Mouse (Mus musculus): ENCODE data around the gene Cmc2. TPM values are rescaled to one million over a fixed set of nuclear protein-coding genes. Genes with fewer than 3 reads are reported as not detected.

Cmc2 gene
- polyA plus RNA-seq, 1 experiment from 2014 or later = 113 TPM

- H3K4me2 ChIP-seq = peak overlapping the region; percentile 57
- WGBS (ENCODE audit: insufficient replicate concordance) = 29% methylated on average over 21 of the region's 21 CpGs
- no peaks in the 10 kb centered on the region for H3K9me3 ChIP-seq (replicated peaks; ENCODE audit: control insufficient read depth, low read length)
- peak overlapping the region; percentile 4; the same call in 1 of the 2 replicates for H3K4me3 ChIP-seq (ENCODE audit: low read depth, low read length)
- H3K27ac ChIP-seq (ENCODE audit: low read depth, low read length) = peak overlapping the region; percentile 73
- ATAC-seq (replicated peaks; ENCODE audit: insufficient number of reproducible peaks, low FRiP score, low TSS enrichment) = 0 out of 2 replicates have a peak, but pooled peaks have one; percentile 20
- no peaks in the 10 kb centered on the region for H3K27me3 ChIP-seq (ENCODE audit: control insufficient read depth, insufficient read depth, low read length)
- peak overlapping the region; percentile 16 for H3K9ac ChIP-seq (ENCODE audit: low read depth, low read length)
- peaks cover 46% of the 10 kb centered on the region for H3K4me1 ChIP-seq (ENCODE audit: control insufficient read depth, insufficient read depth, low read length)
- H3K36me3 ChIP-seq (ENCODE audit: control insufficient read depth, insufficient read depth, low read length) = no peaks in the 10 kb centered on the region
These were observed 25.1 kb upstream of the Cmc2 start for GRCm38 (mm10) chr8:116946268-116946838.

GRCm38 (mm10) chr8:116945169-116945910 lies 24.1 kb upstream of the Cmc2 start:
- H3K27me3 ChIP-seq (ENCODE audit: control insufficient read depth, insufficient read depth, low read length) = no peaks in the 10 kb centered on the region
- no peak overlapping the region for H3K9ac ChIP-seq (ENCODE audit: low read depth, low read length)
- peaks cover 42% of the 10 kb centered on the region for H3K4me1 ChIP-seq (ENCODE audit: control insufficient read depth, insufficient read depth, low read length)
- H3K4me2 ChIP-seq = peak overlapping the region; percentile 98
- H3K36me3 ChIP-seq (ENCODE audit: control insufficient read depth, insufficient read depth, low read length) = 0 out of 2 replicates have a peak, but pooled peaks cover 2% of the 10 kb centered on the region
- H3K4me3 ChIP-seq (ENCODE audit: low read depth, low read length) = no peak overlapping the region
- WGBS (ENCODE audit: insufficient replicate concordance) = 49% methylated on average over 9 of the region's 9 CpGs
- ATAC-seq (replicated peaks; ENCODE audit: insufficient number of reproducible peaks, low FRiP score, low TSS enrichment) = no peak
- H3K27ac ChIP-seq (ENCODE audit: low read depth, low read length) = peak overlapping the region; percentile 73; the same call in 1 of the 2 replicates
- H3K9me3 ChIP-seq (replicated peaks; ENCODE audit: control insufficient read depth, low read length) = no peaks in the 10 kb centered on the region

- Histone ChIP-seq H3K4me1 (ENCODE audit: control insufficient read depth, insufficient read depth, low read length) (peaks cover 42% of the 10 kb centered on the region), H3K4me3 (ENCODE audit: low read depth, low read length) (peak overlapping the region; percentile 90), H3K36me3 (ENCODE audit: control insufficient read depth, insufficient read depth, low read length) (0 out of 2 replicates have a peak, but pooled peaks cover 2% of the 10 kb centered on the region), H3K27ac (ENCODE audit: low read depth, low read length) (0 out of 2 replicates have a peak overlapping the region, but pooled peaks have one; percentile 29), H3K9me3 (replicated peaks; ENCODE audit: control insufficient read depth, low read length) (no peaks in the 10 kb centered on the region), H3K9ac (ENCODE audit: low read depth, low read length) (peak overlapping the region; percentile 84), H3K4me2 (peak overlapping the region; percentile 98), H3K27me3 (ENCODE audit: control insufficient read depth, insufficient read depth, low read length) (no peaks in the 10 kb centered on the region)
- WGBS (ENCODE audit: insufficient replicate concordance) = 14% methylated on average over 4 of the region's 4 CpGs
- ATAC-seq (replicated peaks; ENCODE audit: insufficient number of reproducible peaks, low FRiP score, low TSS enrichment) = no peak
These were observed 23.1 kb upstream of the Cmc2 start for GRCm38 (mm10) chr8:116944385-116944696.

GRCm38 (mm10) chr8:116943555-116944384 lies 22.5 kb upstream of the Cmc2 start:
- ATAC-seq (replicated peaks; ENCODE audit: insufficient number of reproducible peaks, low FRiP score, low TSS enrichment) = peak; percentile 48; the same call in 1 of the 2 replicates
- WGBS (ENCODE audit: insufficient replicate concordance) = under 1% methylated on average over 52 of the region's 62 CpGs
- peak overlapping the region; percentile 84 for H3K9ac ChIP-seq (ENCODE audit: low read depth, low read length)
- 0 out of 2 replicates have a peak, but pooled peaks cover 2% of the 10 kb centered on the region for H3K36me3 ChIP-seq (ENCODE audit: control insufficient read depth, insufficient read depth, low read length)
- H3K4me3 ChIP-seq (ENCODE audit: low read depth, low read length) = peak overlapping the region; percentile 90
- H3K9me3 ChIP-seq (replicated peaks; ENCODE audit: control insufficient read depth, low read length) = no peaks in the 10 kb centered on the region
- H3K4me1 ChIP-seq (ENCODE audit: control insufficient read depth, insufficient read depth, low read length) = peaks cover 42% of the 10 kb centered on the region
- H3K27me3 ChIP-seq (ENCODE audit: control insufficient read depth, insufficient read depth, low read length) = no peaks in the 10 kb centered on the region
- peak overlapping the region; percentile 98 for H3K4me2 ChIP-seq
- 0 out of 2 replicates have a peak overlapping the region, but pooled peaks have one; percentile 29 for H3K27ac ChIP-seq (ENCODE audit: low read depth, low read length)

- no peaks in the 10 kb centered on the region for H3K9me3 ChIP-seq (replicated peaks; ENCODE audit: control insufficient read depth, low read length)
- WGBS (ENCODE audit: insufficient replicate concordance) = under 1% methylated on average over 45 of the region's 46 CpGs
- H3K27ac ChIP-seq (ENCODE audit: low read depth, low read length) = 0 out of 2 replicates have a peak within 1 kb of the TSS, but pooled peaks have one; percentile 29
- H3K36me3 ChIP-seq (ENCODE audit: control insufficient read depth, insufficient read depth, low read length) = 0 out of 2 replicates have a peak, but pooled peaks cover 2% of the 10 kb centered on the region
- ATAC-seq (replicated peaks; ENCODE audit: insufficient number of reproducible peaks, low FRiP score, low TSS enrichment) = peak; percentile 78
- H3K27me3 ChIP-seq (ENCODE audit: control insufficient read depth, insufficient read depth, low read length) = no peaks in the 10 kb centered on the region
- peak within 1 kb of the TSS; percentile 98 for H3K4me2 ChIP-seq
- H3K9ac ChIP-seq (ENCODE audit: low read depth, low read length) = peak within 1 kb of the TSS; percentile 84
- H3K4me1 ChIP-seq (ENCODE audit: control insufficient read depth, insufficient read depth, low read length) = peaks cover 41% of the 10 kb centered on the region
- H3K4me3 ChIP-seq (ENCODE audit: low read depth, low read length) = peak within 1 kb of the TSS; percentile 90
These were observed 21.9 kb upstream of the Cmc2 start, which contains the start of gene Atmin for GRCm38 (mm10) chr8:116943161-116943554. Atmin (plus strand) TSS chr8:116943393.

- peak overlapping the region; percentile 98 for H3K4me2 ChIP-seq
- 67% methylated on average over 12 of the region's 12 CpGs for WGBS (ENCODE audit: insufficient replicate concordance)
These were observed 21.2 kb upstream of the Cmc2 start for GRCm38 (mm10) chr8:116942284-116943058.

GRCm38 (mm10) chr8:116935506-116935905 lies 14.3 kb upstream of the Cmc2 start:
- no peak overlapping the region for H3K4me2 ChIP-seq
- no peaks in the 10 kb centered on the region for H3K27me3 ChIP-seq (ENCODE audit: control insufficient read depth, insufficient read depth, low read length)
- no peak overlapping the region for H3K4me3 ChIP-seq (ENCODE audit: low read depth, low read length)
- H3K9me3 ChIP-seq (replicated peaks; ENCODE audit: control insufficient read depth, low read length) = no peaks in the 10 kb centered on the region
- 82% methylated on average over 6 of the region's 6 CpGs for WGBS (ENCODE audit: insufficient replicate concordance)
- H3K27ac ChIP-seq (ENCODE audit: low read depth, low read length) = no peak overlapping the region
- no peaks in the 10 kb centered on the region for H3K4me1 ChIP-seq (ENCODE audit: control insufficient read depth, insufficient read depth, low read length)
- peaks cover 24% of the 10 kb centered on the region for H3K36me3 ChIP-seq (ENCODE audit: control insufficient read depth, insufficient read depth, low read length)
- ATAC-seq (replicated peaks; ENCODE audit: insufficient number of reproducible peaks, low FRiP score, low TSS enrichment) = no peak
- H3K9ac ChIP-seq (ENCODE audit: low read depth, low read length) = no peak overlapping the region

More at GRCm38 (mm10) chr8:116942284-116943058, 21.2 kb upstream of the Cmc2 start:
- H3K4me3 ChIP-seq (ENCODE audit: low read depth, low read length) = no peak overlapping the region
- no peaks in the 10 kb centered on the region for H3K9me3 ChIP-seq (replicated peaks; ENCODE audit: control insufficient read depth, low read length)
- H3K4me1 ChIP-seq (ENCODE audit: control insufficient read depth, insufficient read depth, low read length) = peaks cover 34% of the 10 kb centered on the region
- H3K36me3 ChIP-seq (ENCODE audit: control insufficient read depth, insufficient read depth, low read length) = 0 out of 2 replicates have a peak, but pooled peaks cover 2% of the 10 kb centered on the region
- no peak for ATAC-seq (replicated peaks; ENCODE audit: insufficient number of reproducible peaks, low FRiP score, low TSS enrichment)
- H3K27me3 ChIP-seq (ENCODE audit: control insufficient read depth, insufficient read depth, low read length) = no peaks in the 10 kb centered on the region
- H3K27ac ChIP-seq (ENCODE audit: low read depth, low read length) = no peak overlapping the region
- H3K9ac ChIP-seq (ENCODE audit: low read depth, low read length) = no peak overlapping the region
